Mouse (Mus musculus): Measurements from ENCODE around the gene Crhr1.
A peak's percentile ranks its signal among the peaks of the same experiment; 100 is the strongest.

Gene Crhr1

GRCm38 (mm10) chr11:104132580-104133441 lies at the start of gene Crhr1:
Gene Crhr1 (plus strand): TSS chr11:104132855.
- DNase-seq: no peak

GRCm38 (mm10) chr11:104083248-104083647 lies 49.4 kb upstream of the Crhr1 start:
- no peak for DNase-seq

GRCm38 (mm10) chr11:104083716-104084115 lies 48.9 kb upstream of the Crhr1 start:
- DNase-seq: no peak

GRCm38 (mm10) chr11:104088519-104088918 lies 44.1 kb upstream of the Crhr1 start:
- DNase-seq: no peak

GRCm38 (mm10) chr11:104090769-104091168 lies 41.9 kb upstream of the Crhr1 start:
- no peak for DNase-seq

GRCm38 (mm10) chr11:104095151-104095550 lies 37.5 kb upstream of the Crhr1 start:
- DNase-seq: no peak

- no peak for DNase-seq
Measured at GRCm38 (mm10) chr11:104096536-104096935, 36.1 kb upstream of the Crhr1 start.

- no peak for DNase-seq
Measured at GRCm38 (mm10) chr11:104099542-104099941, 33.1 kb upstream of the Crhr1 start.

GRCm38 (mm10) chr11:104102641-104103040 lies 30.0 kb upstream of the Crhr1 start:
- no peak for DNase-seq

GRCm38 (mm10) chr11:104106329-104106728 lies 26.3 kb upstream of the Crhr1 start:
- peak in 1 of 2 experiments; percentile 6 for DNase-seq

GRCm38 (mm10) chr11:104106969-104107368 lies 25.7 kb upstream of the Crhr1 start:
- DNase-seq: no peak

- peak in 1 of 2 experiments; percentile 19 for DNase-seq
Measured at GRCm38 (mm10) chr11:104110366-104110765, 22.3 kb upstream of the Crhr1 start.

- no peak for DNase-seq
Measured at GRCm38 (mm10) chr11:104111851-104112250, 20.8 kb upstream of the Crhr1 start.

GRCm38 (mm10) chr11:104113699-104114098 lies 19.0 kb upstream of the Crhr1 start:
- DNase-seq: no peak

- DNase-seq: peak; percentile 70 to 77
Measured at GRCm38 (mm10) chr11:104114690-104115089, 18.0 kb upstream of the Crhr1 start.

GRCm38 (mm10) chr11:104118356-104118755 lies 14.3 kb upstream of the Crhr1 start:
- no peak for DNase-seq

- no peak for DNase-seq
Measured at GRCm38 (mm10) chr11:104122966-104123365, 9.7 kb upstream of the Crhr1 start.

GRCm38 (mm10) chr11:104123479-104123878 lies 9.2 kb upstream of the Crhr1 start:
- no peak for DNase-seq

- DNase-seq: peak; percentile 28 to 32
Measured at GRCm38 (mm10) chr11:104124582-104124981, 8.1 kb upstream of the Crhr1 start.

- no peak for DNase-seq
Measured at GRCm38 (mm10) chr11:104129466-104129865, 3.2 kb upstream of the Crhr1 start.

- no peak for DNase-seq
Measured at GRCm38 (mm10) chr11:104130721-104131647, 1.7 kb upstream of the Crhr1 start.

- DNase-seq: no peak
Measured at GRCm38 (mm10) chr11:104131756-104132155, 899 bp upstream of the Crhr1 start.

- DNase-seq: no peak
Measured at GRCm38 (mm10) chr11:104133442-104133983, 858 bp downstream of the Crhr1 start.
